Mouse (Mus musculus): ENCODE data around the gene Ttc7b. TPM values are rescaled to one million over a fixed set of nuclear protein-coding genes. Genes with fewer than 3 reads are reported as not detected.
A peak's percentile ranks its signal among the peaks of the same experiment; 100 is the strongest.

Gene Ttc7b
- polyA plus RNA-seq, 1 experiment from 2014 or later = 4.3 TPM

GRCm38 (mm10) chr12:100520077-100520793, 391 bp downstream of the Ttc7b start:
- peak; percentile 74 for ATAC-seq (replicated peaks; ENCODE audit: low FRiP score)
- WGBS = under 1% methylated on average over 62 of the region's 76 CpGs

GRCm38 (mm10) chr12:100519684-100520076, 946 bp downstream of the Ttc7b start:
- peak overlapping the region; percentile 37; the same call in 1 of the 2 replicates for H3K27ac ChIP-seq
- peaks cover 37% of the 10 kb centered on the region for H3K4me1 ChIP-seq
- no peaks in the 10 kb centered on the region for H3K9me3 ChIP-seq (replicated peaks)
- peak overlapping the region; percentile 93 for H3K9ac ChIP-seq
- H3K4me3 ChIP-seq (replicated peaks) = peak overlapping the region; percentile 91
- H3K4me2 ChIP-seq = peak overlapping the region; percentile 82
- H3K36me3 ChIP-seq = 0 out of 2 replicates have a peak, but pooled peaks cover 4% of the 10 kb centered on the region
- no peaks in the 10 kb centered on the region for H3K27me3 ChIP-seq
- peak; percentile 5; the same call in 1 of the 2 replicates for ATAC-seq (replicated peaks; ENCODE audit: low FRiP score)
- 37% methylated on average over 7 of the region's 7 CpGs for WGBS

More at GRCm38 (mm10) chr12:100520077-100520793, 391 bp downstream of the Ttc7b start:
- Histone ChIP-seq H3K9me3 (replicated peaks) (no peaks in the 10 kb centered on the region), H3K4me3 (replicated peaks) (peak overlapping the region; percentile 91), H3K27ac (peak overlapping the region; percentile 72), H3K4me1 (peaks cover 37% of the 10 kb centered on the region), H3K4me2 (peak overlapping the region; percentile 82), H3K27me3 (no peaks in the 10 kb centered on the region), H3K9ac (peak overlapping the region; percentile 93), H3K36me3 (0 out of 2 replicates have a peak, but pooled peaks cover 4% of the 10 kb centered on the region)

- WGBS = 88% methylated on average over 9 of the region's 9 CpGs
- ATAC-seq (replicated peaks; ENCODE audit: low FRiP score) = no peak
Observed at GRCm38 (mm10) chr12:100517371-100517770, 3.3 kb downstream of the Ttc7b start.

GRCm38 (mm10) chr12:100516161-100516838, 4.3 kb downstream of the Ttc7b start:
- Histone ChIP-seq H3K9me3 (replicated peaks) (no peaks in the 10 kb centered on the region), H3K4me3 (replicated peaks) (no peak overlapping the region), H3K27me3 (no peaks in the 10 kb centered on the region), H3K9ac (no peak overlapping the region), H3K27ac (no peak overlapping the region), H3K36me3 (peaks cover 8% of the 10 kb centered on the region), H3K4me1 (peaks cover 36% of the 10 kb centered on the region), H3K4me2 (no peak overlapping the region)
- 100% methylated on average over 1 of the region's 1 CpGs for WGBS
- no peak for ATAC-seq (replicated peaks; ENCODE audit: low FRiP score)

More at GRCm38 (mm10) chr12:100517371-100517770, 3.3 kb downstream of the Ttc7b start:
- Histone ChIP-seq H3K4me3 (replicated peaks) (no peak overlapping the region), H3K36me3 (0 out of 2 replicates have a peak, but pooled peaks cover 4% of the 10 kb centered on the region), H3K4me1 (peaks cover 40% of the 10 kb centered on the region), H3K9ac (no peak overlapping the region), H3K9me3 (replicated peaks) (no peaks in the 10 kb centered on the region), H3K27ac (no peak overlapping the region), H3K4me2 (no peak overlapping the region), H3K27me3 (no peaks in the 10 kb centered on the region)

GRCm38 (mm10) chr12:100515493-100515892, 5.1 kb downstream of the Ttc7b start:
- Histone ChIP-seq H3K27ac (0 out of 2 replicates have a peak overlapping the region, but pooled peaks have one; percentile 7), H3K27me3 (no peaks in the 10 kb centered on the region), H3K4me3 (replicated peaks) (no peak overlapping the region), H3K4me2 (no peak overlapping the region), H3K4me1 (peaks cover 32% of the 10 kb centered on the region), H3K36me3 (peaks cover 15% of the 10 kb centered on the region), H3K9ac (no peak overlapping the region), H3K9me3 (replicated peaks) (no peaks in the 10 kb centered on the region)
- ATAC-seq (replicated peaks; ENCODE audit: low FRiP score) = no peak
- WGBS = 79% methylated on average over 4 of the region's 4 CpGs

GRCm38 (mm10) chr12:100514611-100515010, 6.0 kb downstream of the Ttc7b start:
- WGBS = 59% methylated on average over 1 of the region's 1 CpGs
- Histone ChIP-seq H3K27ac (no peak overlapping the region), H3K4me2 (no peak overlapping the region), H3K27me3 (no peaks in the 10 kb centered on the region), H3K4me3 (replicated peaks) (no peak overlapping the region), H3K4me1 (peaks cover 35% of the 10 kb centered on the region), H3K9me3 (replicated peaks) (no peaks in the 10 kb centered on the region), H3K9ac (no peak overlapping the region), H3K36me3 (peaks cover 15% of the 10 kb centered on the region)
- no peak for ATAC-seq (replicated peaks; ENCODE audit: low FRiP score)

GRCm38 (mm10) chr12:100513131-100513530, 7.5 kb downstream of the Ttc7b start:
- peaks cover 30% of the 10 kb centered on the region for H3K4me1 ChIP-seq
- H3K9me3 ChIP-seq (replicated peaks) = no peaks in the 10 kb centered on the region
- no peak for ATAC-seq (replicated peaks; ENCODE audit: low FRiP score)
- peaks cover 15% of the 10 kb centered on the region for H3K36me3 ChIP-seq
- H3K27ac ChIP-seq = no peak overlapping the region
- no peak overlapping the region for H3K4me3 ChIP-seq (replicated peaks)
- no peaks in the 10 kb centered on the region for H3K27me3 ChIP-seq
- no peak overlapping the region for H3K9ac ChIP-seq
- H3K4me2 ChIP-seq = no peak overlapping the region
- 95% methylated on average over 5 of the region's 5 CpGs for WGBS

GRCm38 (mm10) chr12:100512641-100513040, 8.0 kb downstream of the Ttc7b start:
- Histone ChIP-seq H3K9ac (no peak overlapping the region), H3K27me3 (no peaks in the 10 kb centered on the region), H3K27ac (no peak overlapping the region), H3K36me3 (peaks cover 15% of the 10 kb centered on the region), H3K4me2 (no peak overlapping the region), H3K4me1 (peaks cover 30% of the 10 kb centered on the region), H3K9me3 (replicated peaks) (no peaks in the 10 kb centered on the region), H3K4me3 (replicated peaks) (no peak overlapping the region)
- WGBS = 82% methylated on average over 9 of the region's 9 CpGs
- ATAC-seq (replicated peaks; ENCODE audit: low FRiP score) = no peak

- Histone ChIP-seq H3K4me3 (replicated peaks) (no peak overlapping the region), H3K4me1 (peaks cover 23% of the 10 kb centered on the region), H3K27ac (peak overlapping the region; percentile 33; the same call in 1 of the 2 replicates), H3K4me2 (no peak overlapping the region), H3K36me3 (peaks cover 11% of the 10 kb centered on the region), H3K27me3 (no peaks in the 10 kb centered on the region), H3K9me3 (replicated peaks) (no peaks in the 10 kb centered on the region), H3K9ac (no peak overlapping the region)
- peak; percentile 74 for ATAC-seq (replicated peaks; ENCODE audit: low FRiP score)
- WGBS = 75% methylated on average over 9 of the region's 9 CpGs
Observed at GRCm38 (mm10) chr12:100509615-100510282, 10.9 kb downstream of the Ttc7b start.

- Histone ChIP-seq H3K27me3 (no peaks in the 10 kb centered on the region), H3K4me3 (replicated peaks) (no peak overlapping the region), H3K36me3 (peaks cover 11% of the 10 kb centered on the region), H3K9ac (no peak overlapping the region), H3K27ac (no peak overlapping the region), H3K4me1 (peaks cover 34% of the 10 kb centered on the region), H3K4me2 (no peak overlapping the region), H3K9me3 (replicated peaks) (no peaks in the 10 kb centered on the region)
- no peak for ATAC-seq (replicated peaks; ENCODE audit: low FRiP score)
- 80% methylated on average over 5 of the region's 5 CpGs for WGBS
Observed at GRCm38 (mm10) chr12:100508668-100509067, 12.0 kb downstream of the Ttc7b start.

- H3K4me2 ChIP-seq = no peak overlapping the region
- no peak overlapping the region for H3K9ac ChIP-seq
- no peaks in the 10 kb centered on the region for H3K27me3 ChIP-seq
- no peak for ATAC-seq (replicated peaks; ENCODE audit: low FRiP score)
- H3K4me3 ChIP-seq (replicated peaks) = no peak overlapping the region
- peaks cover 33% of the 10 kb centered on the region for H3K4me1 ChIP-seq
- no peaks in the 10 kb centered on the region for H3K9me3 ChIP-seq (replicated peaks)
- no peak overlapping the region for H3K27ac ChIP-seq
- H3K36me3 ChIP-seq = no peaks in the 10 kb centered on the region
- 95% methylated on average over 1 of the region's 1 CpGs for WGBS
Observed at GRCm38 (mm10) chr12:100505484-100505883, 15.1 kb downstream of the Ttc7b start.

GRCm38 (mm10) chr12:100504585-100504984, 16.0 kb downstream of the Ttc7b start:
- H3K4me2 ChIP-seq = no peak overlapping the region
- no peak overlapping the region for H3K4me3 ChIP-seq (replicated peaks)
- no peaks in the 10 kb centered on the region for H3K27me3 ChIP-seq
- H3K9ac ChIP-seq = no peak overlapping the region
- no peak overlapping the region for H3K27ac ChIP-seq
- WGBS = 88% methylated on average over 2 of the region's 2 CpGs
- H3K4me1 ChIP-seq = peaks cover 25% of the 10 kb centered on the region
- H3K36me3 ChIP-seq = peaks cover 3% of the 10 kb centered on the region
- H3K9me3 ChIP-seq (replicated peaks) = no peaks in the 10 kb centered on the region
- no peak for ATAC-seq (replicated peaks; ENCODE audit: low FRiP score)
